Mouse (Mus musculus) CH12.LX (cell line): ENCODE results near the gene Helz. TPM values are rescaled to one million over a fixed set of nuclear protein-coding genes. Genes with fewer than 3 reads are reported as not detected.
A peak's percentile ranks its signal among the peaks of the same experiment; 100 is the strongest.

ENCODE experiments used
- DNase-seq: peaks from one replicate; pipeline ENCODE4 v3.0.0-alpha.2; 2013; ENCODE audit errors: extremely low read depth
- H3K27ac ChIP-seq: 2 replicates; pipeline ENCODE4 v1.5.1; 2012; ENCODE audit warnings: low read depth, mild to moderate bottlenecking, control low read depth, moderate library complexity; ENCODE audit not compliant: insufficient read depth
- H3K27me3 ChIP-seq: replicated peaks from 2 replicates; pipeline ENCODE3; 2012; ENCODE audit warnings: inconsistent platforms
- H3K36me3 ChIP-seq, 2 experiments: replicated peaks in 1 of 2; 2 replicates each; pipeline versions ENCODE3 to v1.6.1; 2012; ENCODE audit warnings: inconsistent platforms in 1 of 2, low read length in 1 of 2, mild to moderate bottlenecking in 1 of 2, mixed read lengths in 1 of 2, moderate library complexity in 1 of 2; ENCODE audit not compliant: control insufficient read depth in 1 of 2, insufficient read depth in 1 of 2
- H3K4me1 ChIP-seq, 2 experiments: 2 replicates each; pipeline ENCODE4 v1.6.1; 2012; ENCODE audit warnings: inconsistent platforms in 1 of 2, moderate library complexity in 1 of 2; ENCODE audit not compliant: insufficient read depth in 2 of 2, control insufficient read depth in 1 of 2
- H3K4me2 ChIP-seq: 2 replicates; pipeline ENCODE4 v1.6.1; 2012; ENCODE audit warnings: low read depth, mild to moderate bottlenecking, control low read depth; ENCODE audit not compliant: poor library complexity, insufficient read depth, severe bottlenecking
- H3K4me3 ChIP-seq, 3 experiments: fragments of 150-350 bp in 1 of 3; sonication (generic) in 1 of 3; replicated peaks in 1 of 3; 2 replicates each; pipeline versions ENCODE3 to v1.5.1; 2011 to 2012; ENCODE audit warnings: low read depth in 2 of 3, low read length in 2 of 3, mild to moderate bottlenecking in 2 of 3, moderate library complexity in 2 of 3, control low read depth in 1 of 3, improper control_type of control experiment in 1 of 3, inconsistent platforms in 1 of 3, mixed read lengths in 1 of 3; ENCODE audit not compliant: poor library complexity in 1 of 3
- H3K79me2 ChIP-seq: replicated peaks from 2 replicates; pipeline ENCODE4 v1.6.1; 2012; ENCODE audit warnings: mild to moderate bottlenecking, moderate library complexity; ENCODE audit not compliant: control insufficient read depth, poor library complexity, insufficient read depth, severe bottlenecking; ENCODE audit errors: extremely low read depth
- H3K9ac ChIP-seq: 2 replicates; pipeline ENCODE4 v1.6.1; 2012; ENCODE audit warnings: low read depth, mild to moderate bottlenecking, control low read depth, moderate library complexity; ENCODE audit not compliant: insufficient read depth
- H3K9me3 ChIP-seq: replicated peaks from 2 replicates; pipeline ENCODE3; 2012; ENCODE audit warnings: low read length, inconsistent platforms, mixed read lengths
- BHLHE40 ChIP-seq: IDR thresholded peaks from 2 replicates; pipeline ENCODE4 v1.6.1; 2011; ENCODE audit warnings: mild to moderate bottlenecking, low read depth, low read length, improper control_type of control experiment
- CHD2 ChIP-seq: IDR thresholded peaks from 2 replicates; pipeline ENCODE4 v1.6.1; 2011; ENCODE audit warnings: low read length, improper control_type of control experiment
- ELF1 ChIP-seq: IDR thresholded peaks from 2 replicates; pipeline ENCODE4 v1.6.1; 2014; ENCODE audit warnings: low read depth, mild to moderate bottlenecking, inconsistent platforms, low read length, improper control_type of control experiment
- ETS1 ChIP-seq: conservative IDR thresholded peaks from 2 replicates; pipeline ENCODE4 v1.6.1; 2012; ENCODE audit warnings: low read depth, mild to moderate bottlenecking, inconsistent platforms, low read length, improper control_type of control experiment, moderate library complexity
- GABPA ChIP-seq: IDR thresholded peaks from 2 replicates; pipeline ENCODE4 v1.6.1; 2012; ENCODE audit warnings: low read depth, low read length, improper control_type of control experiment, inconsistent platforms; ENCODE audit not compliant: insufficient replicate concordance
- JUND ChIP-seq: conservative IDR thresholded peaks from 2 replicates; pipeline ENCODE4 v1.6.1; 2011; ENCODE audit warnings: low read depth, low read length, improper control_type of control experiment
- KAT2A ChIP-seq: IDR thresholded peaks from 2 replicates; pipeline ENCODE4 v1.6.1; 2012; ENCODE audit warnings: low read length, improper control_type of control experiment, inconsistent platforms; ENCODE audit not compliant: insufficient replicate concordance
- MAFK ChIP-seq: IDR thresholded peaks from 2 replicates; pipeline ENCODE4 v1.6.1; 2011; ENCODE audit warnings: low read length, improper control_type of control experiment; ENCODE audit not compliant: insufficient replicate concordance
- MAZ ChIP-seq: IDR thresholded peaks from 2 replicates; pipeline ENCODE4 v1.6.1; 2012; ENCODE audit warnings: low read depth, mild to moderate bottlenecking, inconsistent platforms, low read length, improper control_type of control experiment, moderate library complexity
- MEF2A ChIP-seq: IDR thresholded peaks from 2 replicates; pipeline ENCODE4 v1.6.1; 2014; ENCODE audit warnings: low read depth, mild to moderate bottlenecking, inconsistent platforms, low read length, improper control_type of control experiment, borderline replicate concordance
- MXI1 ChIP-seq: IDR thresholded peaks from 2 replicates; pipeline ENCODE4 v1.6.1; 2011; ENCODE audit warnings: mild to moderate bottlenecking, low read depth, low read length, improper control_type of control experiment
- MYC ChIP-seq: IDR thresholded peaks from 2 replicates; pipeline ENCODE4 v1.6.1; 2011; ENCODE audit warnings: low read depth, mild to moderate bottlenecking, improper control_type of control experiment, low read length
- NRF1 ChIP-seq: IDR thresholded peaks from 2 replicates; pipeline ENCODE4 v1.6.1; 2014; ENCODE audit warnings: low read depth, mild to moderate bottlenecking, inconsistent platforms, low read length, improper control_type of control experiment, moderate library complexity
- PAX5 ChIP-seq: IDR thresholded peaks from 2 replicates; pipeline ENCODE4 v1.6.1; 2012; ENCODE audit warnings: low read length, inconsistent platforms, mixed read lengths
- RAD21 ChIP-seq: IDR thresholded peaks from 2 replicates; pipeline ENCODE4 v1.6.1; 2011; ENCODE audit warnings: low read depth, mild to moderate bottlenecking, low read length, improper control_type of control experiment, moderate library complexity
- RCOR1 ChIP-seq: conservative IDR thresholded peaks from 2 replicates; pipeline ENCODE4 v1.6.1; 2012; ENCODE audit warnings: low read depth, mild to moderate bottlenecking, inconsistent platforms, low read length, improper control_type of control experiment
- SIN3A ChIP-seq: IDR thresholded peaks from 2 replicates; pipeline ENCODE4 v1.6.1; 2012; ENCODE audit warnings: low read length, improper control_type of control experiment, inconsistent platforms
- SMC3 ChIP-seq: IDR thresholded peaks from 2 replicates; pipeline ENCODE4 v1.6.1; 2011; ENCODE audit warnings: low read depth, low read length, improper control_type of control experiment
- TBP ChIP-seq: conservative IDR thresholded peaks from 2 replicates; pipeline ENCODE4 v1.6.1; 2011; ENCODE audit warnings: low read depth, low read length, improper control_type of control experiment
- UBTF ChIP-seq: IDR thresholded peaks from 2 replicates; pipeline ENCODE4 v1.6.1; 2012; ENCODE audit warnings: low read depth, mild to moderate bottlenecking, inconsistent platforms, low read length, improper control_type of control experiment, moderate library complexity
- USF1 ChIP-seq: IDR thresholded peaks from 2 replicates; pipeline ENCODE4 v1.6.1; 2014; ENCODE audit warnings: low read depth, mild to moderate bottlenecking, inconsistent platforms, low read length, improper control_type of control experiment
- USF2 ChIP-seq: conservative IDR thresholded peaks from 2 replicates; pipeline ENCODE4 v1.6.1; 2011; ENCODE audit warnings: low read depth, low read length, improper control_type of control experiment
- ZC3H11A ChIP-seq: IDR thresholded peaks from 2 replicates; pipeline ENCODE4 v1.6.1; 2012; ENCODE audit warnings: low read depth, mild to moderate bottlenecking, inconsistent platforms, low read length, improper control_type of control experiment
- ZMIZ1 ChIP-seq: IDR thresholded peaks from 2 replicates; pipeline ENCODE4 v1.6.1; 2012; ENCODE audit warnings: low read depth, mild to moderate bottlenecking, inconsistent platforms, low read length, improper control_type of control experiment
- ZNF384 ChIP-seq: IDR thresholded peaks from 2 replicates; pipeline ENCODE4 v1.6.1; 2012; ENCODE audit warnings: low read depth, low read length, improper control_type of control experiment, inconsistent platforms
- dilution Hi-C: fragments of 300-500 bp; cut with MboI; formaldehyde crosslinking; loops from 2 replicates; pipeline ENCODE4 v1.14.3; 2020; ENCODE audit warnings: low sequenced_read_pairs; ENCODE audit not compliant: extremely low pct_unique_long_range_greater_than_20kb, extremely low pct_ligation_motif_present
- in situ Hi-C: fragments of 300-500 bp; cut with MboI; formaldehyde crosslinking; loops from 3 replicates; pipeline ENCODE4 v1.14.3; 2019; ENCODE audit warnings: low sequenced_read_pairs, low pct_ligation_motif_present, low pct_unique_long_range_greater_than_20kb, mixed read lengths
- polyA plus RNA-seq: library from polyadenylated mRNA; unstranded; fragments of >175 nt; gene quantifications from 2 replicates; pipeline ENCODE4 v1.2.1, GENCODE M21; 2012; ENCODE audit warnings: low read depth; ENCODE audit not compliant: insufficient read length
- total RNA-seq, 2 experiments: library from RNA; depleted of rRNA; stranded (reverse); fragments of 300-350 nt in 1 of 2; fragments of >200 nt in 1 of 2; gene quantifications; 2 replicates each; pipeline ENCODE4 v1.2.3; 2012 to 2014

Gene Helz
- total and polyA plus RNA-seq, 3 experiments = 11.5 to 44.4 (median 22.2) TPM

DNA sequence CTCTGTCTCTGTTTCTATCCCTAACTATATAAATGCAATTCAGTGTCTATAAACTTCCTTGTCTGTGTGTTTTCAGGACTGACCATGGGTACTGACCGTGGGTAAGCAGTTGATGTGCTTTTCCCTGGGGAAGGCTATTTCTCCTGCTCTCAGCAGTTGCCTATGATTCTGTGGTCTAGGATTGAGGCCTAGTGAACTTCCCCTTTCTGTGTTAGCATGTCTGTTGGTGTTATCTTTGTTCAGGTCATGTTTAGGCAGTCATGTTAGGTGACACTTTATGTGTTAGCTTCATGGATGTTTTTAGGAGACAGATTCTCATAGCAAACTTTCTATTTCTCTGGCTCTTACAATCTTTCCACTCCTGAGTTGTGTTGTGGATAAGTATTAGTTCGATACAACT, 91.9 kb downstream of the Helz start:
- Histone ChIP-seq H3K36me3 (peaks cover 60 to 89% of the 10 kb centered on the region in 2 experiments), H3K9me3 (peaks cover 3% of the 10 kb centered on the region), H3K9ac (no peak overlapping the region), H3K4me2 (no peak overlapping the region), H3K79me2 (no peaks in the 10 kb centered on the region), H3K27me3 (no peaks in the 10 kb centered on the region), H3K4me1 (peaks cover 3 to 6% of the 10 kb centered on the region in 2 experiments; a peak in 3 of 4 replicates), H3K4me3 (no peak overlapping the region), H3K27ac (no peak overlapping the region)
- dilution Hi-C loops (no loop called here), in situ Hi-C loops (loop anchor here (25.0 kb wide), 1 partner anchor 348 kb away; no protein-coding TSS in a partner anchor)
- peak; percentile 27 for DNase-seq
- TF ChIP-seq RAD21 (no peak), UBTF (no peak), CHD2 (no peak), KAT2A (no peak), SIN3A (no peak), MXI1 (no peak), GABPA (no peak), JUND (no peak), USF1 (no peak), PAX5 (no peak), MYC (no peak), MAZ (no peak), ZC3H11A (no peak)

DNA sequence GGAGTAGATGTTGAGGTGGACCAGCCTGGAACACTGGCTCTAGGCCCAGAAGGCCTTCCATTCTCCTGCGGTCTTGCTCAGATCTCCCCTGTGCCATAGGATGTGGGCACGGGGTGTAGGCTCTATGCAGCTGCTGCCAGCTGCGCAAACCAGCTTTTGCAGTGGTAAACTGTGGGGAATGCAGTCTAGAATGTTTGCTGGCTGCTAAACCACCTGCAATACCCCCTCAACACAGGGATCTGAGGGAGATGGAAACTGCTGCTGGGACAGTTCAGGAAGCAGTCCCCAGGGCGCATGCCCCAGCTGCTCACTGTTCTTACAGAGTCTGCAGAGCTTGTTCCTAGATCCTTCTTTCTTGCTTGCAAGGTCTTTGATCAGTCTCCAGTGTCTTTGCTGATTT, 96.7 kb downstream of the Helz start:
- dilution Hi-C loops = no loop called here

More for the DNA sequence above, 96.7 kb downstream of the Helz start:
- Histone ChIP-seq H3K9me3 (no peaks in the 10 kb centered on the region), H3K36me3 (peaks cover 62 to 86% of the 10 kb centered on the region in 2 experiments), H3K27me3 (no peaks in the 10 kb centered on the region), H3K4me3 (no peak overlapping the region), H3K4me1 (peaks cover 3 to 19% of the 10 kb centered on the region in 2 experiments; a peak in 3 of 4 replicates), H3K79me2 (no peaks in the 10 kb centered on the region), H3K9ac (no peak overlapping the region), H3K27ac (no peak overlapping the region), H3K4me2 (no peak overlapping the region)
- in situ Hi-C loops = loop anchor here (25.0 kb wide), 1 partner anchor 343 kb away; no protein-coding TSS in a partner anchor
- TF ChIP-seq ETS1 = no peak
- TF ChIP-seq ZC3H11A = no peak
- no peak for TF ChIP-seq BHLHE40
- no peak for TF ChIP-seq ELF1
- no peak for TF ChIP-seq GABPA
- TF ChIP-seq USF2 = no peak
- no peak for TF ChIP-seq NRF1
- no peak for TF ChIP-seq MAFK
- TF ChIP-seq RCOR1 = no peak
- TF ChIP-seq MYC = no peak
- no peak for TF ChIP-seq USF1
- no peak for TF ChIP-seq ZNF384
- TF ChIP-seq MEF2A = no peak
- TF ChIP-seq SMC3 = no peak
- no peak for TF ChIP-seq MAZ
- TF ChIP-seq ZMIZ1 = no peak
- TF ChIP-seq MXI1 = no peak
- no peak for TF ChIP-seq CHD2
- no peak for TF ChIP-seq TBP
- no peak for DNase-seq
